Mouse (Mus musculus): Measurements from ENCODE around the gene Nek8. TPM values are rescaled to one million over a fixed set of nuclear protein-coding genes. Genes with fewer than 3 reads are reported as not detected.
"Not testable (repeated sequence)": the region's sequence is repeated elsewhere in the genome, so short reads cannot be mapped to it uniquely, and the experiment has no call there.

Gene Nek8
- polyA plus RNA-seq, 2 experiments = 7.4 to 10.6 TPM

- H3K36me3 ChIP-seq (replicated peaks; ENCODE audit: control insufficient read depth, insufficient read depth, low read depth) = no peaks in the 10 kb centered on the region
- H3K27me3 ChIP-seq (ENCODE audit: control insufficient read depth, insufficient read depth, low read length) = peaks cover 49% of the 10 kb centered on the region
- no peak for TF ChIP-seq EP300 (IDR thresholded peaks at IDR 0.05; ENCODE audit: low read depth)
- no peak for TF ChIP-seq CTCF (IDR thresholded peaks at IDR 0.05; ENCODE audit: low read depth)
- 2% methylated on average over 37 of the region's 42 CpGs for WGBS (ENCODE audit: insufficient replicate concordance)
- no peaks in the 10 kb centered on the region for H3K9me3 ChIP-seq (ENCODE audit: control insufficient read depth, low read length)
- H3K4me3 ChIP-seq (ENCODE audit: insufficient read depth in 1 of 2, low read depth in 2 of 2, low read length in 2 of 2) = peak overlapping the region; percentile 45 to 50
- no peak for DNase-seq (ENCODE audit: low read depth in 3 of 3, low spot score in 3 of 3)
- 0 out of 2 replicates have a peak overlapping the region, but pooled peaks have one; percentile 3 for H3K9ac ChIP-seq (replicated peaks)
- no peak overlapping the region for H3K27ac ChIP-seq
- ATAC-seq (ENCODE audit: insufficient read depth) = peak; percentile 21; the same call in 1 of the 2 replicates
- H3K4me1 ChIP-seq (replicated peaks; ENCODE audit: control insufficient read depth in 2 of 2, insufficient read depth in 2 of 2, low read length in 1 of 2) = no peaks in the 10 kb centered on the region; a peak in 1 of 4 replicates
- H3K4me2 ChIP-seq (ENCODE audit: low read depth) = peak overlapping the region; percentile 51
Observed at GRCm38 (mm10) chr11:78189234-78190040, 13.0 kb upstream of the Nek8 start.

- Histone ChIP-seq H3K27ac (no peak within 1 kb of the TSS), H3K4me1 (replicated peaks; ENCODE audit: control insufficient read depth in 2 of 2, insufficient read depth in 2 of 2, low read length in 1 of 2) (peaks cover 0 to 4% of the 10 kb centered on the region in 2 experiments; a peak in 2 of 4 replicates), H3K27me3 (ENCODE audit: control insufficient read depth, insufficient read depth, low read length) (peaks cover 49% of the 10 kb centered on the region), H3K4me3 (ENCODE audit: insufficient read depth in 1 of 2, low read depth in 2 of 2, low read length in 2 of 2) (peak within 1 kb of the TSS; percentile 45 to 50), H3K9me3 (ENCODE audit: control insufficient read depth, low read length) (no peaks in the 10 kb centered on the region), H3K9ac (replicated peaks) (peak within 1 kb of the TSS; percentile 3; the same call in 1 of the 2 replicates), H3K4me2 (ENCODE audit: low read depth) (peak within 1 kb of the TSS; percentile 51), H3K36me3 (replicated peaks; ENCODE audit: control insufficient read depth, insufficient read depth, low read depth) (no peaks in the 10 kb centered on the region)
- ATAC-seq (ENCODE audit: insufficient read depth) (peak; percentile 5; the same call in 1 of the 2 replicates), DNase-seq (ENCODE audit: low read depth in 3 of 3, low spot score in 3 of 3) (no peak)
- 3% methylated on average over 79 of the region's 80 CpGs for WGBS (ENCODE audit: insufficient replicate concordance)
- 0 out of 2 replicates have a peak, but pooled peaks have one; percentile 1 for TF ChIP-seq CTCF (IDR thresholded peaks at IDR 0.05; ENCODE audit: low read depth)
- no peak for TF ChIP-seq EP300 (IDR thresholded peaks at IDR 0.05; ENCODE audit: low read depth)
Observed at GRCm38 (mm10) chr11:78188331-78189233, 12.1 kb upstream of the Nek8 start, which contains the start of gene Rab34. Rab34 (plus strand) TSS chr11:78188430.

GRCm38 (mm10) chr11:78184702-78185101 lies 8.2 kb upstream of the Nek8 start:
- H3K9ac ChIP-seq (replicated peaks); H3K4me2 ChIP-seq (ENCODE audit: low read depth); DNase-seq (ENCODE audit: low read depth in 3 of 3, low spot score in 3 of 3); H3K4me3 ChIP-seq (ENCODE audit: insufficient read depth in 1 of 2, low read depth in 2 of 2, low read length in 2 of 2); H3K9me3 ChIP-seq (ENCODE audit: control insufficient read depth, low read length); H3K27ac ChIP-seq; ATAC-seq (ENCODE audit: insufficient read depth): not testable (repeated sequence)
- 77% methylated on average over 6 of the region's 6 CpGs for WGBS (ENCODE audit: insufficient replicate concordance)
- peaks cover 29% of the 10 kb centered on the region for H3K36me3 ChIP-seq (replicated peaks; ENCODE audit: control insufficient read depth, insufficient read depth, low read depth)
- peaks cover 13 to 20% of the 10 kb centered on the region in 2 experiments for H3K4me1 ChIP-seq (replicated peaks; ENCODE audit: control insufficient read depth in 2 of 2, insufficient read depth in 2 of 2, low read length in 1 of 2)
- peaks cover 32% of the 10 kb centered on the region for H3K27me3 ChIP-seq (ENCODE audit: control insufficient read depth, insufficient read depth, low read length)

GRCm38 (mm10) chr11:78183884-78184514 lies 7.5 kb upstream of the Nek8 start:
- peaks cover 34% of the 10 kb centered on the region for H3K36me3 ChIP-seq (replicated peaks; ENCODE audit: control insufficient read depth, insufficient read depth, low read depth)
- H3K27ac ChIP-seq = no peak overlapping the region
- H3K4me1 ChIP-seq (replicated peaks; ENCODE audit: control insufficient read depth in 2 of 2, insufficient read depth in 2 of 2, low read length in 1 of 2) = peaks cover 13 to 21% of the 10 kb centered on the region in 2 experiments
- TF ChIP-seq EP300 (IDR thresholded peaks at IDR 0.05; ENCODE audit: low read depth) = no peak
- TF ChIP-seq CTCF (IDR thresholded peaks at IDR 0.05; ENCODE audit: low read depth) = no peak
- DNase-seq (ENCODE audit: low read depth in 3 of 3, low spot score in 3 of 3) (no peak), ATAC-seq (ENCODE audit: insufficient read depth) (no peak)
- peak overlapping the region; percentile 99 for H3K4me2 ChIP-seq (ENCODE audit: low read depth)
- peak overlapping the region; percentile 41 to 86; a peak in 3 of 4 replicates for H3K4me3 ChIP-seq (ENCODE audit: insufficient read depth in 1 of 2, low read depth in 2 of 2, low read length in 2 of 2)
- H3K9me3 ChIP-seq (ENCODE audit: control insufficient read depth, low read length) = no peaks in the 10 kb centered on the region
- peaks cover 25% of the 10 kb centered on the region for H3K27me3 ChIP-seq (ENCODE audit: control insufficient read depth, insufficient read depth, low read length)
- H3K9ac ChIP-seq (replicated peaks) = peak overlapping the region; percentile 14; the same call in 1 of the 2 replicates
- 40% methylated on average over 10 of the region's 10 CpGs for whole genome bisulfite sequencing (ENCODE audit: insufficient replicate concordance)

Data from liver, embryonic 14.5 days (tissue).